In genomic region chr9:69317527-69318115, GRCm38 (mm10) we compare ENCODE assay signal across 15 mouse cellular contexts.
"Had no signal": no experiment of that assay in that cellular context is flagged by ENCODE, and none has a peak within 500 bp of the region (broad histone marks: within the 10 kb centered on the region; RNA-seq: fewer than 3 reads in every experiment).

No protein-coding gene starts in this region.

- H3K4me3 ChIP-seq: lung, embryonic 15.5 days; megakaryocyte, embryonic 14.5 days; midbrain, embryonic 13.5 days; midbrain, embryonic 15.5 days; neural tube, embryonic 12.5 days; stomach, embryonic 15.5 days had no signal

- H3K4me2 ChIP-seq: lung, embryonic 15.5 days; midbrain, embryonic 11.5 days; midbrain, embryonic 13.5 days; midbrain, embryonic 15.5 days; neural tube, embryonic 12.5 days; stomach, embryonic 15.5 days had no signal

- H3K9ac ChIP-seq: lung, embryonic 15.5 days; midbrain, embryonic 13.5 days; midbrain, embryonic 15.5 days; neural tube, embryonic 12.5 days; stomach, embryonic 15.5 days had no signal

- H3K27me3 ChIP-seq: lung, embryonic 15.5 days; midbrain, embryonic 13.5 days; midbrain, embryonic 15.5 days; neural tube, embryonic 12.5 days; stomach, embryonic 15.5 days had no signal

- H3K27ac ChIP-seq: lung, embryonic 15.5 days; macrophage; midbrain, embryonic 13.5 days; midbrain, embryonic 15.5 days; neural tube, embryonic 12.5 days; stomach, embryonic 15.5 days; stomach, postnatal 0 days had no signal

- H3K36me3 ChIP-seq: lung, embryonic 15.5 days; midbrain, embryonic 13.5 days; midbrain, embryonic 15.5 days; neural tube, embryonic 12.5 days; stomach, embryonic 15.5 days had no signal

- H3K4me1 ChIP-seq: neural tube, embryonic 12.5 days had no signal

- ATAC-seq: midbrain, embryonic 13.5 days; midbrain, embryonic 15.5 days had no signal

- DNase-seq: lung, postnatal 10 days; lung, postnatal 36 days; right cerebral cortex, postnatal 14 days; thymus, adult 2 months; thymus, postnatal 25 days; thymus, postnatal 4 days had no signal

- H3K9me3 ChIP-seq: lung, embryonic 15.5 days; megakaryocyte, embryonic 14.5 days; midbrain, embryonic 13.5 days; midbrain, embryonic 15.5 days; neural tube, embryonic 12.5 days; stomach, embryonic 15.5 days had no signal
